Mouse (Mus musculus): ENCODE results near the gene Hoxd9. TPM values are rescaled to one million over a fixed set of nuclear protein-coding genes. Genes with fewer than 3 reads are reported as not detected.

The Hoxd9 gene
- polyA plus RNA-seq, 1 experiment from 2014 or later: 0.33 TPM

- Histone ChIP-seq H3K4me2 (replicated peaks; ENCODE audit: low read depth, low read length) (no peak overlapping the region), H3K4me3 (ENCODE audit: low read depth, low read length) (no peak overlapping the region), H3K9ac (replicated peaks; ENCODE audit: low read depth) (no peak overlapping the region), H3K36me3 (ENCODE audit: insufficient read depth, low read length) (no peaks in the 10 kb centered on the region), H3K9me3 (ENCODE audit: low read length) (no peaks in the 10 kb centered on the region), H3K4me1 (ENCODE audit: insufficient read depth, low read depth, low read length) (0 out of 2 replicates have a peak, but pooled peaks cover 5% of the 10 kb centered on the region), H3K27me3 (replicated peaks; ENCODE audit: insufficient read depth, low read length) (peaks cover 95% of the 10 kb centered on the region), H3K27ac (ENCODE audit: low read length) (no peak overlapping the region)
- DNase-seq (ENCODE audit: low spot score) (no peak), ATAC-seq (no peak)
- TF ChIP-seq EP300 (IDR thresholded peaks at IDR 0.05): no peak
- no peak for TF ChIP-seq CTCF (IDR thresholded peaks at IDR 0.05)
- 13% methylated on average over 4 of the region's 4 CpGs for WGBS
These were observed 4.1 kb upstream of the Hoxd9 start for GRCm38 (mm10) chr2:74693432-74693827.

GRCm38 (mm10) chr2:74694066-74694465 lies 3.5 kb upstream of the Hoxd9 start:
- Histone ChIP-seq H3K27ac (ENCODE audit: low read length) (no peak overlapping the region), H3K36me3 (ENCODE audit: insufficient read depth, low read length) (no peaks in the 10 kb centered on the region), H3K27me3 (replicated peaks; ENCODE audit: insufficient read depth, low read length) (peaks cover 95% of the 10 kb centered on the region), H3K4me2 (replicated peaks; ENCODE audit: low read depth, low read length) (no peak overlapping the region), H3K9ac (replicated peaks; ENCODE audit: low read depth) (no peak overlapping the region), H3K4me3 (ENCODE audit: low read depth, low read length) (no peak overlapping the region), H3K4me1 (ENCODE audit: insufficient read depth, low read depth, low read length) (0 out of 2 replicates have a peak, but pooled peaks cover 5% of the 10 kb centered on the region), H3K9me3 (ENCODE audit: low read length) (no peaks in the 10 kb centered on the region)
- ATAC-seq: no peak
- no peak for DNase-seq (ENCODE audit: low spot score)
- WGBS: 3% methylated on average over 16 of the region's 16 CpGs
- TF ChIP-seq CTCF (IDR thresholded peaks at IDR 0.05) (peak; percentile 53), EP300 (IDR thresholded peaks at IDR 0.05) (no peak)

GRCm38 (mm10) chr2:74695383-74695782 lies 2.1 kb upstream of the Hoxd9 start:
- no peak for DNase-seq (ENCODE audit: low spot score)
- H3K36me3 ChIP-seq (ENCODE audit: insufficient read depth, low read length): no peaks in the 10 kb centered on the region
- WGBS: 9% methylated on average over 1 of the region's 1 CpGs
- H3K27me3 ChIP-seq (replicated peaks; ENCODE audit: insufficient read depth, low read length): peaks cover 97% of the 10 kb centered on the region
- no peak overlapping the region for H3K9ac ChIP-seq (replicated peaks; ENCODE audit: low read depth)
- no peaks in the 10 kb centered on the region for H3K9me3 ChIP-seq (ENCODE audit: low read length)
- H3K4me3 ChIP-seq (ENCODE audit: low read depth, low read length): no peak overlapping the region
- H3K4me1 ChIP-seq (ENCODE audit: insufficient read depth, low read depth, low read length): 0 out of 2 replicates have a peak, but pooled peaks cover 5% of the 10 kb centered on the region
- ATAC-seq: no peak
- H3K4me2 ChIP-seq (replicated peaks; ENCODE audit: low read depth, low read length): no peak overlapping the region
- TF ChIP-seq EP300 (IDR thresholded peaks at IDR 0.05) (no peak), CTCF (IDR thresholded peaks at IDR 0.05) (no peak)
- no peak overlapping the region for H3K27ac ChIP-seq (ENCODE audit: low read length)

- H3K4me1 ChIP-seq (ENCODE audit: insufficient read depth, low read depth, low read length): 0 out of 2 replicates have a peak, but pooled peaks cover 5% of the 10 kb centered on the region
- DNase-seq (ENCODE audit: low spot score): no peak
- ATAC-seq: no peak
- 7% methylated on average over 7 of the region's 7 CpGs for WGBS
- H3K9me3 ChIP-seq (ENCODE audit: low read length): no peaks in the 10 kb centered on the region
- no peak overlapping the region for H3K4me2 ChIP-seq (replicated peaks; ENCODE audit: low read depth, low read length)
- no peaks in the 10 kb centered on the region for H3K36me3 ChIP-seq (ENCODE audit: insufficient read depth, low read length)
- H3K9ac ChIP-seq (replicated peaks; ENCODE audit: low read depth): no peak overlapping the region
- TF ChIP-seq CTCF (IDR thresholded peaks at IDR 0.05) (no peak), EP300 (IDR thresholded peaks at IDR 0.05) (no peak)
- H3K27me3 ChIP-seq (replicated peaks; ENCODE audit: insufficient read depth, low read length): peaks cover 97% of the 10 kb centered on the region
- H3K27ac ChIP-seq (ENCODE audit: low read length): no peak overlapping the region
- H3K4me3 ChIP-seq (ENCODE audit: low read depth, low read length): no peak overlapping the region
These were observed 1.6 kb upstream of the Hoxd9 start for GRCm38 (mm10) chr2:74695813-74696430.

GRCm38 (mm10) chr2:74696442-74697335 lies 838 bp upstream of the Hoxd9 start:
- Histone ChIP-seq H3K4me2 (replicated peaks; ENCODE audit: low read depth, low read length) (no peak overlapping the region), H3K27ac (ENCODE audit: low read length) (no peak overlapping the region), H3K9ac (replicated peaks; ENCODE audit: low read depth) (no peak overlapping the region), H3K36me3 (ENCODE audit: insufficient read depth, low read length) (no peaks in the 10 kb centered on the region), H3K27me3 (replicated peaks; ENCODE audit: insufficient read depth, low read length) (peaks cover 96% of the 10 kb centered on the region), H3K9me3 (ENCODE audit: low read length) (no peaks in the 10 kb centered on the region), H3K4me3 (ENCODE audit: low read depth, low read length) (no peak overlapping the region), H3K4me1 (ENCODE audit: insufficient read depth, low read depth, low read length) (0 out of 2 replicates have a peak, but pooled peaks cover 5% of the 10 kb centered on the region)
- TF ChIP-seq CTCF (IDR thresholded peaks at IDR 0.05) (no peak), EP300 (IDR thresholded peaks at IDR 0.05) (no peak)
- 2% methylated on average over 34 of the region's 34 CpGs for WGBS
- no peak for ATAC-seq
- DNase-seq (ENCODE audit: low spot score): no peak

Measured in lung, postnatal 0 days (tissue).